Mouse (Mus musculus): ENCODE measurements around the gene Musk. TPM values are rescaled to one million over a fixed set of nuclear protein-coding genes. Genes with fewer than 3 reads are reported as not detected.

Gene Musk
- total RNA-seq, 2 experiments from 2014 or later, result 2.4 to 2.9 TPM

DNA sequence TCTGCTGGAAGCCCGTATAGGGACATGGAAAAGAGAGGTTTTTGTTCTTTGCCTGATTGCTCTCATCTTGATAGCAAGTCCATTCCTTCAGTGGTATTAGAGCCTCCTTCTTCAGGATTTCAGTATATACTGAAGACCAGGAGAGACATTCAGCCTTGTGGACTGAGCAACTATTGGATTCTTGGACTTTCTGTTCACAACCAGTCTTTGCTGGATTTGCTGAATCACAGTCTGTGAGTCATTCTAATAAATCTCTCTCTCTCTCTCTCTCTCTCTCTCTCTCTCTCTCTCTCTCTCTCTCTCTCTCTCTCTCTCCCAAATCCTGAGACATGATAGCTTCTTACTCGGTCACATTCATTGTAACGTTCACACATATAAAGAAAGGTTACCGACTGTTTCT lies 93.4 kb downstream of the Musk start:
- intact Hi-C loops (cut with DNase I), result no loop called here
- DNase-seq (ENCODE audit: low spot score in 2 of 2), result no peak

DNA sequence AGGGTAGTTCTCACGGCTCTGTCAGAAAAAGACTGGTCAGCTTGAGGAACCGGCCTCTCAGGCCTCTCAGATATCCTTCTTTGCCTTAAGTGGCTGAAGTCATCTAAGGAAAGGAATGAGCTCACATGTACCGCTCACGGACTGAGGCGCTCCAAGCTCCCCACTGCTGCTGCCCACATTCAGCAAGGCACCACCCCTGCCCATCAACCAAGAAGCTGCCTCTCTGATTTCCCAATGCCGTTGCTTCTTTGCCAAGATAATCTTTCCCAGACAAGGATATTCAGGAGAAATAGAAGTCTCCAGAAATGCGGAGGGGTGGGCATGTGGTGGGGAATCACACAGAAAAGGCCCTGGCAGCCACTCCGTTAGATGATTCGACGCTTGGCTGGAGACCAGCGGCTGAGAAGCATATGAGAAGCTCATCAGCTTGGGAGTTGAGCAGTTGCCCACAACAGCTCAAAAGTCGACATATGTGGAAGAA lies 115.1 kb downstream of the Musk start:
- intact Hi-C loops (cut with DNase I), result loop anchor here (5.0 kb wide), 1 partner anchor 76 kb away; no protein-coding TSS in a partner anchor

DNA sequence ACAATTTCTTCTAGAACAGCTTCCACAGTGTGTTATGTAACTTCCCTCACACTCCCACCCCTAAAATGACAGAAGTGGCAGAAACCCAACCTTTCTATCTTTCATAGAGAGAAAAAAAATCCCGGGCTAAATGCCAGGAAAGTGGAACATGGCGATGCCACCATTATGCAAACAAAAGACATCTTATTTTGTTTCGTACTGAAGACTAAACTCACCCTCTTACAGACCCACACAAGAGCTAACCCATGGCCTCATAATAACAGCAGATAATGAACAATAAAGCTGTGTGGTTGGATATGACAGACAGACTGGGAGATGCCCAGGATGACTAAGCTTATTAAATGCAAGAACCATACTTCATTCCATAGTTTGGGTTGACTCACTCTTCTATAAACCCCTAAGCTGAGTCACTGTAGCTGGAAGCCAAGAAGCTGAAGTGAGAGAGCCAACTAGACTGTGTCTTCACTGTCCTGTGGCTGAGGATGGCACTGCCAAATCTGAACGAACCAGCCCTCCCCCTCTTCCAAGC lies 116.3 kb downstream of the Musk start:
- intact Hi-C loops (cut with DNase I), result loop anchor here (5.0 kb wide), 1 partner anchor 75 kb away; no protein-coding TSS in a partner anchor
- DNase-seq (ENCODE audit: low spot score in 2 of 2), result peak; percentile 47 to 63

More for the DNA sequence above, 115.1 kb downstream of the Musk start:
- DNase-seq (ENCODE audit: low spot score in 2 of 2), result peak; percentile 83 to 84

DNA sequence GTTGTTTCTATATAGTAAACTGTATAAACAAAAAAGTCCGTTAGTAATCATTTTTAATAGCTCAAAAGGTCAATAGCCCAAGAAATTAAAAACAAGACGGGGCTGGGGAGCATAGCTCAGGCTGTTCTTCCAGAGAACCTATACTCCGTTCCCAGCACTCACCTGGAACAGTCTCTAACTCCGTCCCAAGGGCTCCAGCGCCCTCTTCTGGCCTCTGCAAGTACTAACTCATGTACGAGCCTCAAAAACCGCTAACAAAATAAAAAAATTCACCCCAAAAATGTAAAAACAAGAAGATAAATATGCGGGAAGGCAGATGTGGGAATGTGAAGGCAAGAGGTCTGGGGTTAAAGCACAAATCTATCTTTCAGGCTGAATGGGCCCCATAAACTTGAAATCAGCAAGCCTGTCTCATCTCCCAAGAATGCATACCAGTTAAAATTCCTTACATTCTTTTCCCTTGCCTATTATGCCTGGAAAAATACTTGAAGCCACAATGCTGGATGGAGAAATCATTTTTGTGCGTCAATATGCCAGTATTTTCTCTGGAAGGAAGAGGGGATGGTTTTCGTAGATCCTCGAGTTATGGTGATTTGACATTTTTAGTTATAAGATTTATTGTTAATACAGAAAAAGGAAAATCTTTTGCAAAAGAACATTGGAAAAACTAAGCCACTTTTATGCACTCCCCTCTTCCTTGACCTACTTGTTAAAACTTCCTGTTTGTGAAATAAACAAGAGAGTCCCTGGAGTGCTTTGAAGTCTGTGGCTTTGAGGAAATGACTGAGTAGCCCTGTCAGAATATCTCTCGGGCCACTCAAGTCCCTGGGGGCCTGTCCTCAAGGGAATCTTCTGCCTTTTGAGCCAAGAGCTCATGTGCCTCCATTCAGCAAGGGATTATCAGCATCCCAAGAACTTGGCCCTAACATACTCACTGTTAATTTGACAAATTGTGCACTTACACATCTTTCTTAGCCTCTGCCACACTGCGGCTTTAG lies 127.7 kb downstream of the Musk start:
- intact Hi-C loops (cut with DNase I), result no loop called here
- DNase-seq (ENCODE audit: low spot score in 2 of 2), result no peak

DNA sequence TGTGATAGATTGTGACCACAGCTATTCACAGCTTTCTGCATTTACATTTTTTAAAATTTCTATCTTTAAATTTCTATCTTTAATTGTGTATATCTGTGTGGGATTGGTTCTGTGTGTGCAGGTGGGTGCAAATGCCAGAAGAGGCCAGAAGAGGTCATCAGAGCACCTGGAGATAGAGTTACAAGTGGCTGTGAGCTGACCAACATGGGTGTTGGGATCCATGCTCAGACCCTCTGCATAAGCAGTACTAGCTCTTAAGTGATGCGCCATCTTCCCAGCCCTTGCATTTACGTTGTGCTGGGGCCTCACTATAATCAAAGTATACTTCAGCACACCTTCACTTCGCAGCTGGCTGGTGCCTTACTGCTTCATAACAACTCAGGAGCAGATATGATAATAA lies 129.8 kb downstream of the Musk start:
- DNase-seq (ENCODE audit: low spot score in 2 of 2), result no peak

DNA sequence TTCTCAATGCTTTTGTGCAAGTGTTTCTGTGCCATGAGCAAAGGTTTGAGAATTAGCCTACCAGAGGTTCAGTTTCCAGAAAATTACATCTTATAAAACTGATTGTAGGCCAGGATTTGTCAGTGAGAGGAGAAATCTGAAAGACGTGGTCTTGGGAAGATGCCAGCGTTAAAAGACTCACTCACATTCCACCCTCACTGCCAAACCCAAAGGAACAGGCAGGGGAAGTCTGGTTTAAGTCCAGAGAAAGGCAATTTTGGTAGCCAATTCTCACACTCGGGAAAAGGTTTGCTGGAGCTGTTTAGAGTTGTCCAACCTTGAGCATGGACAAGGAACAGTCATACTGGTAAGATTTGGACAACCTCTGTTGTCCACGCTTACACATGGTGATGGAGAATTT lies 131.6 kb downstream of the Musk start:
- intact Hi-C loops (cut with DNase I), result loop anchor here (5.0 kb wide), 1 partner anchor 135 kb away; the partner anchor contains the start of gene Lpar1

More for the DNA sequence above, 129.8 kb downstream of the Musk start:
- intact Hi-C loops (cut with DNase I), result loop anchor here (5.0 kb wide), 1 partner anchor 137 kb away; the partner anchor contains the start of gene Lpar1

DNA sequence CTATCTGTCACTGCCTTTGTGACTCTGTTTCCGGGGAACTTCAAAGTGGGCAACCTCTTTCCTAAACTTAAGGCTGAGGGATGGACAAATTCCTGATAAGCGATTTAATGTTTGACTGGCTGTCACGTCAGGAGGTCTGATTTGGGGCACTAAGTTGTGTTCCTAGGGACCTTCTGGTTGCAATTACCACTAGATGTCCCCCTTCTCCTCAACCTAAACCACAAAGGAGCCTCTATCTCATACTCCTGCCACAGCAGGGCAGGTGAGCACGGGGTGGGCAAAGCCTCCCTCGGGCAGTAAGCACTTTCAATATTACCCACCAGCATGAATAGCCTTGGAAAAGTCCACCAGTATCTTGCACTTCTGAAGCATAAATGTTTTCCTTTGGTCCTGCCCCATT lies 133.5 kb downstream of the Musk start:
- DNase-seq (ENCODE audit: low spot score in 2 of 2), result no peak
- intact Hi-C loops (cut with DNase I), result loop anchor here (2.0 to 5.0 kb wide), 2 partner anchors 133 to 330 kb away; partner anchors contain the start of gene Lpar1

More for the DNA sequence above, 131.6 kb downstream of the Musk start:
- DNase-seq (ENCODE audit: low spot score in 2 of 2), result no peak

DNA sequence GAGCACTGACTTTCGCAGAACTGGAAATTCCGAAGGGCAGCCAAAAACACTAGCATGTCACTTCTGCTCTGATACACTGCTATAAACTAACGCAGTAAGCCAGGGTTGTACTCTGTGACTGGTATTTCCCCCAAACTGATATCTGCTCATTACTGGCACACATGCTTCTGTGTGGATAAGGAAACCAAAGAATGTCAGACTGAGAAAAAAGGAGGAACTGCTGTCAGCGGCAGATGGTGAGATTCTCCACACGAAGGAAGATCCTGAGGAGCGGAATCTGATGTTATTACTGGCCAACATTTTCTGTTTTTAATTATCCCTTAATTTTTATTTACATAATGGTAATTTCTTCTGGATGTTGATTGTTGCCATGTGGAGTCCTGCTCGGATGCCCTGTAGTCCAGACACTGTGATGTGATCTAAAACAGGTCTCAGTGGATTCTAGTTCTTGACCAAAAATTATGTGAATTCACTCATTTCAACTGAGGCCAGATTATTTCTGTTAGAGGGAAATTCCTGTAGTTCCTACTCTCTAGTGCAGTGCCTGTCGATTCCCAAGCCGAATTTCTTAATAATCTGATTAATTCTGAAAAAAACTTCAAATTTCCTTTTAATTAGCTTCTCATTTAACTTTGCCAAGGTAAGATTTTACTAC lies 137.6 kb downstream of the Musk start:
- DNase-seq (ENCODE audit: low spot score in 2 of 2), result no peak
- intact Hi-C loops (cut with DNase I), result loop anchor here (10.0 kb wide), 1 partner anchor 149 kb away; no protein-coding TSS in a partner anchor

Other genes starting within 250 kb of the Musk start
- 1 to 10 TPM in 1 of 2 experiments, under 1 TPM in 1; 0.64 to 1.2 TPM for gene Svep1, start 79.1 kb upstream of the Musk start, total RNA-seq (2021)